Mouse (Mus musculus): Measurements from ENCODE around the gene Atp8a1.

DNA sequence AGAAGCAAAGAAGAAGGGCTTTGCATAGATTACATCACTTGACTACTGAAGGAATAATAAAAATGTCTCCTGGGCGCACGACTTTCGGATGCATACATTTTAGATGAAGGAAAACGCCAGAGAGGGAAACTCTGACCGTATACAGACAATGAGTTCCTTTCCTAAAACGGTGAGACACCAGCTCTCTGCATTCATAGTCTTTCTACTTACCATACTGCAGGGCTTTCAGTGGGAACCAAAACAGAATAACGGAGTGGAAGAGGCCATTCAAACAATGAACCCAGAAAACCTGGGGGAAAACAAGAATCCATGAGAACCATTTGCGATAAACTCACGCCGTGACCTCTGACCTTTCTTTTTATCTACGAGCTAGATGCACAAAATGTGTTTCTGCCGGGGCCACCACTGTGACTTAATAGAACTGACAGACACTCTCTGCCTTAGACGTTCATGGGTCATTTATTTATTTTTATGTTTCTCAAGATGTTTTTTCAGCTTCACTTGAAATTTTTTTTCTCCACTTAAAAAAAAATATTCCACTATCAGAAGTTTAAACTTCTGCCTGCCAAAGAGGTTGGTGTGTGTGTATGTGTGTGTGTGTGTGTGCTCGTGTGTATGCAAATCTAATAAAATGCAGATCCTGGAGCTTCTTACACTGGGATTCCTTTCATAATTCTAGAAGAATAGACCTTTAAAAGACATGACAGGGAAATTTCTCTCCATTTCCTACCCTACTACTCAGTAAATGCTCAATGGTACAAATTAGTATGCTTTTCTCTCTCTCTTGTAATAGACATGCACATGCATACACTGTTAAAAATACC is 191.3 kb downstream of the Atp8a1 start:
- no peak for TF ChIP-seq GATA1 (IDR thresholded peaks at IDR 0.05; ENCODE audit: low read length)
- TF ChIP-seq TAL1 (IDR thresholded peaks at IDR 0.05; ENCODE audit: low read length) = no peak

Measured in erythroblast, embryonic 14.5 days (primary cell).